Mouse (Mus musculus) liver, adult 2 months (tissue): ENCODE measurements around the gene Tecta. TPM values are rescaled to one million over a fixed set of nuclear protein-coding genes. Genes with fewer than 3 reads are reported as not detected.

ENCODE experiments used
- DNase-seq: peaks from one replicate; pipeline ENCODE4 v3.0.0-alpha.2; 2011; ENCODE audit warnings: low read depth, low spot score; ENCODE audit errors: extremely low read depth
- H3K27ac ChIP-seq: fragments of 200-500 bp; replicated peaks from 2 replicates; pipeline ENCODE4 v1.5.1; 2012; ENCODE audit warnings: low read depth, mild to moderate bottlenecking, control low read depth, inconsistent platforms, low read length; ENCODE audit not compliant: insufficient read depth
- H3K27me3 ChIP-seq: fragments of 200-500 bp; 2 replicates; pipeline ENCODE4 v1.6.1; 2012; ENCODE audit warnings: mild to moderate bottlenecking, moderate library complexity, low read length, inconsistent platforms; ENCODE audit not compliant: control insufficient read depth, insufficient read depth
- H3K36me3 ChIP-seq: fragments of 200-500 bp; 2 replicates; pipeline ENCODE4 v1.6.1; 2012; ENCODE audit warnings: low read length, inconsistent platforms; ENCODE audit not compliant: control insufficient read depth, insufficient read depth
- H3K4me1 ChIP-seq: fragments of 200-500 bp; 2 replicates; pipeline ENCODE4 v1.6.1; 2011; ENCODE audit warnings: low read length; ENCODE audit not compliant: control insufficient read depth, insufficient read depth
- H3K4me3 ChIP-seq: fragments of 200-500 bp; 2 replicates; pipeline ENCODE4 v1.5.1; 2011; ENCODE audit warnings: low read depth, mild to moderate bottlenecking, control low read depth, low read length, moderate library complexity; ENCODE audit not compliant: insufficient read depth
- H3K79me2 ChIP-seq: fragments of 200-500 bp; 2 replicates; pipeline ENCODE4 v1.6.1; 2012; ENCODE audit warnings: inconsistent platforms, mild to moderate bottlenecking, low read length, moderate library complexity; ENCODE audit not compliant: control insufficient read depth, insufficient read depth
- H3K9ac ChIP-seq: fragments of 200-500 bp; 2 replicates; pipeline ENCODE4 v1.6.1; 2012; ENCODE audit warnings: low read depth, mild to moderate bottlenecking, control low read depth, inconsistent platforms, low read length
- CTCF ChIP-seq: fragments of 200-500 bp; IDR thresholded peaks from 2 replicates; pipeline ENCODE4 v1.5.1; 2011; ENCODE audit warnings: low read depth, low read length, control low read depth
- POLR2A ChIP-seq: fragments of 200-500 bp; IDR thresholded peaks from 2 replicates; pipeline ENCODE4 v1.6.1; 2011; ENCODE audit warnings: low read length, control low read depth; ENCODE audit not compliant: insufficient read depth; ENCODE audit errors: extremely low read depth
- WGBS: fragments of 180-500 bp; shearing (Covaris S2); methylation state at CpG from one replicate; pipeline ENCODE4 v1.1.7; 2018; 5-methylcytosine and 5-hydroxymethylcytosine counted together
- polyA plus RNA-seq: library from polyadenylated mRNA; depleted of rRNA; stranded (reverse); fragments of >200 nt; gene quantifications from 2 replicates; pipeline ENCODE4 v1.2.3, GENCODE M21; 2012
- total RNA-seq: library from RNA; depleted of rRNA; stranded (reverse); fragments of >200 nt; gene quantifications from 2 replicates; pipeline ENCODE4 v1.2.3, GENCODE M21; 2014

Tecta gene
- total and polyA plus RNA-seq, 2 experiments, result not detected

GRCm38 (mm10) chr9:42418786-42419185, 19.1 kb upstream of the Tecta start:
- H3K36me3 ChIP-seq, result peaks cover 68% of the 10 kb centered on the region
- no peaks in the 10 kb centered on the region for H3K4me1 ChIP-seq
- TF ChIP-seq POLR2A (no peak), CTCF (no peak)
- no peak overlapping the region for H3K27ac ChIP-seq
- H3K9ac ChIP-seq, result no peak overlapping the region
- H3K4me3 ChIP-seq, result no peak overlapping the region
- no peaks in the 10 kb centered on the region for H3K27me3 ChIP-seq
- no peak for DNase-seq
- WGBS, result 95% methylated on average over 5 of the region's 5 CpGs
- H3K79me2 ChIP-seq, result no peaks in the 10 kb centered on the region

GRCm38 (mm10) chr9:42417352-42417952, 17.7 kb upstream of the Tecta start:
- WGBS, result 92% methylated on average over 12 of the region's 12 CpGs
- Histone ChIP-seq H3K4me3 (no peak overlapping the region), H3K27me3 (no peaks in the 10 kb centered on the region), H3K79me2 (no peaks in the 10 kb centered on the region), H3K9ac (no peak overlapping the region), H3K4me1 (no peaks in the 10 kb centered on the region), H3K27ac (no peak overlapping the region), H3K36me3 (peaks cover 69% of the 10 kb centered on the region)
- DNase-seq, result no peak
- TF ChIP-seq CTCF (no peak), POLR2A (no peak)

- no peak overlapping the region for H3K9ac ChIP-seq
- peaks cover 53% of the 10 kb centered on the region for H3K36me3 ChIP-seq
- H3K27ac ChIP-seq, result no peak overlapping the region
- TF ChIP-seq POLR2A (no peak), CTCF (no peak)
- DNase-seq, result no peak
- no peaks in the 10 kb centered on the region for H3K4me1 ChIP-seq
- no peaks in the 10 kb centered on the region for H3K27me3 ChIP-seq
- H3K4me3 ChIP-seq, result no peak overlapping the region
- no peaks in the 10 kb centered on the region for H3K79me2 ChIP-seq
- 62% methylated on average over 1 of the region's 1 CpGs for WGBS
Observed at GRCm38 (mm10) chr9:42415184-42415583, 15.5 kb upstream of the Tecta start.

GRCm38 (mm10) chr9:42413345-42413744, 13.6 kb upstream of the Tecta start:
- no peak overlapping the region for H3K27ac ChIP-seq
- no peak overlapping the region for H3K9ac ChIP-seq
- no peak for DNase-seq
- TF ChIP-seq CTCF (no peak), POLR2A (no peak)
- H3K79me2 ChIP-seq, result no peaks in the 10 kb centered on the region
- H3K36me3 ChIP-seq, result peaks cover 46% of the 10 kb centered on the region
- no peaks in the 10 kb centered on the region for H3K4me1 ChIP-seq
- H3K27me3 ChIP-seq, result no peaks in the 10 kb centered on the region
- WGBS, result 91% methylated on average over 12 of the region's 12 CpGs
- no peak overlapping the region for H3K4me3 ChIP-seq

- TF ChIP-seq POLR2A (no peak), CTCF (no peak)
- peaks cover 32% of the 10 kb centered on the region for H3K36me3 ChIP-seq
Observed at GRCm38 (mm10) chr9:42411296-42411695, 11.6 kb upstream of the Tecta start.

GRCm38 (mm10) chr9:42405736-42406135, 6.0 kb upstream of the Tecta start:
- H3K27me3 ChIP-seq, result no peaks in the 10 kb centered on the region
- H3K79me2 ChIP-seq, result no peaks in the 10 kb centered on the region
- H3K27ac ChIP-seq, result no peak overlapping the region
- TF ChIP-seq CTCF (no peak), POLR2A (no peak)
- no peaks in the 10 kb centered on the region for H3K36me3 ChIP-seq
- DNase-seq, result no peak
- H3K4me3 ChIP-seq, result no peak overlapping the region
- 87% methylated on average over 4 of the region's 4 CpGs for WGBS
- no peaks in the 10 kb centered on the region for H3K4me1 ChIP-seq
- no peak overlapping the region for H3K9ac ChIP-seq

More at GRCm38 (mm10) chr9:42411296-42411695, 11.6 kb upstream of the Tecta start:
- Histone ChIP-seq H3K9ac (no peak overlapping the region), H3K4me3 (no peak overlapping the region), H3K4me1 (no peaks in the 10 kb centered on the region), H3K79me2 (no peaks in the 10 kb centered on the region), H3K27ac (no peak overlapping the region), H3K27me3 (no peaks in the 10 kb centered on the region)
- DNase-seq, result peak; percentile 71
- 28% methylated on average over 6 of the region's 6 CpGs for WGBS
